Mouse (Mus musculus): ENCODE measurements at regions not wholly inside any gene's neighbourhood (a gene's known extent, or its start where the extent isn't known, plus 50 kb on each side); places are given as distances from the start of the nearest gene placed in this dataset.
A peak's percentile ranks its signal among the peaks of the same experiment; 100 is the strongest.
"Not testable (repeated sequence)": the region's sequence is repeated elsewhere in the genome, so short reads cannot be mapped to it uniquely, and the experiment has no call there.

- intact Hi-C loops (cut with DNase I) = no loop called here
- DNase-seq (ENCODE audit: low spot score in 2 of 2) = no peak
Observed at GRCm38 (mm10) chr19:29869526-29869925, 55.4 kb upstream of the Il33 start.

GRCm38 (mm10) chr19:29868681-29869080, 55.9 kb upstream of the Ranbp6 start:
- intact Hi-C loops (cut with DNase I); DNase-seq (ENCODE audit: low spot score in 2 of 2): not testable (repeated sequence)

GRCm38 (mm10) chr19:29866822-29867221, 54.0 kb upstream of the Ranbp6 start:
- intact Hi-C loops (cut with DNase I) = no loop called here
- no peak for DNase-seq (ENCODE audit: low spot score in 2 of 2)

GRCm38 (mm10) chr19:29865142-29865541, 52.4 kb upstream of the Ranbp6 start:
- DNase-seq (ENCODE audit: low spot score in 2 of 2) = no peak
- intact Hi-C loops (cut with DNase I) = no loop called here

- DNase-seq (ENCODE audit: low spot score in 2 of 2) = peak in 1 of 2 experiments; percentile 17
- intact Hi-C loops (cut with DNase I) = no loop called here
Observed at GRCm38 (mm10) chr19:29862808-29863207, 50.0 kb upstream of the Ranbp6 start.

Data from left cerebral cortex, postnatal 25 days (tissue).